Mouse (Mus musculus) lung, postnatal 0 days (tissue): Measurements from ENCODE around the gene Jmjd1c. TPM values are rescaled to one million over a fixed set of nuclear protein-coding genes. Genes with fewer than 3 reads are reported as not detected.

ENCODE experiments used
- ATAC-seq: fragments of 200-750 bp; cut with Nextera tagmentation; 2 replicates; pipeline ENCODE4 v1.8.0; 2017; ENCODE audit warnings: moderate library complexity
- DNase-seq: peaks from one replicate; pipeline ENCODE4 v3.0.0-alpha.2; 2016; ENCODE audit warnings: low spot score
- H3K27ac ChIP-seq: fragments of 300-500 bp; sonication (generic); 2 replicates; pipeline ENCODE4 v1.5.1; 2014; ENCODE audit warnings: antibody characterized with exemption, mild to moderate bottlenecking, low read length, mixed read lengths
- H3K27me3 ChIP-seq: fragments of 300-500 bp; sonication (generic); replicated peaks from 2 replicates; pipeline ENCODE4 v1.6.1; 2014; ENCODE audit warnings: low read length, mixed read lengths; ENCODE audit not compliant: insufficient read depth
- H3K36me3 ChIP-seq: fragments of 300-500 bp; sonication (generic); 2 replicates; pipeline ENCODE4 v1.6.1; 2014; ENCODE audit warnings: low read length, mixed read lengths; ENCODE audit not compliant: insufficient read depth
- H3K4me1 ChIP-seq: fragments of 300-500 bp; sonication (generic); 2 replicates; pipeline ENCODE4 v1.6.1; 2014; ENCODE audit warnings: antibody characterized with exemption, low read depth, low read length, mixed read lengths; ENCODE audit not compliant: insufficient read depth
- H3K4me2 ChIP-seq: fragments of 300-500 bp; sonication (generic); replicated peaks from 2 replicates; pipeline ENCODE4 v1.6.1; 2014; ENCODE audit warnings: low read depth, mild to moderate bottlenecking, low read length, moderate library complexity, mixed read lengths
- H3K4me3 ChIP-seq: fragments of 300-500 bp; sonication (generic); 2 replicates; pipeline ENCODE4 v1.5.1; 2014; ENCODE audit warnings: low read depth, low read length
- H3K9ac ChIP-seq: fragments of 300-500 bp; sonication (generic); replicated peaks from 2 replicates; pipeline ENCODE4 v1.6.1; 2014; ENCODE audit warnings: low read depth, mild to moderate bottlenecking
- H3K9me3 ChIP-seq: fragments of 300-500 bp; sonication (generic); 2 replicates; pipeline ENCODE4 v1.6.1; 2016; ENCODE audit warnings: low read length, mixed read lengths
- CTCF ChIP-seq: IDR thresholded peaks from 2 replicates; pipeline ENCODE4 v1.5.1; 2016; ENCODE audit warnings: antibody characterized with exemption, mild to moderate bottlenecking
- EP300 ChIP-seq: IDR thresholded peaks from 2 replicates; pipeline ENCODE4 v1.6.1; 2016; ENCODE audit warnings: antibody characterized with exemption, mild to moderate bottlenecking, control low read depth
- WGBS: fragments of 180-500 bp; shearing (Covaris S2); extraction: QIAGEN DNeasy Blood & Tissue Kit; methylation state at CpG from one replicate; pipeline ENCODE4 v1.1.7; 2014; 5-methylcytosine and 5-hydroxymethylcytosine counted together
- polyA plus RNA-seq: library from polyadenylated mRNA; unstranded; fragments of >200 nt; fragmentation: Nextera tagmentation; extraction: Ambion mirVana; gene quantifications from 2 replicates; pipeline ENCODE4 v1.2.1, GENCODE M21; 2015

Gene Jmjd1c
- polyA plus RNA-seq, 1 experiment from 2014 or later = 43.8 TPM

- H3K27me3 ChIP-seq = no peaks in the 10 kb centered on the region
- H3K9me3 ChIP-seq = no peaks in the 10 kb centered on the region
- H3K27ac ChIP-seq = no peak overlapping the region
- TF ChIP-seq CTCF (no peak), EP300 (no peak)
- H3K4me3 ChIP-seq = no peak overlapping the region
- ATAC-seq = no peak
- H3K4me2 ChIP-seq = no peak overlapping the region
- DNase-seq = no peak
- no peaks in the 10 kb centered on the region for H3K36me3 ChIP-seq
- peaks cover 7% of the 10 kb centered on the region; the same call in 1 of the 2 replicates for H3K4me1 ChIP-seq
- 87% methylated on average over 3 of the region's 3 CpGs for WGBS
- H3K9ac ChIP-seq = no peak overlapping the region
These were observed 98.1 kb downstream of the Jmjd1c start for GRCm38 (mm10) chr10:67194046-67194445.

DNA sequence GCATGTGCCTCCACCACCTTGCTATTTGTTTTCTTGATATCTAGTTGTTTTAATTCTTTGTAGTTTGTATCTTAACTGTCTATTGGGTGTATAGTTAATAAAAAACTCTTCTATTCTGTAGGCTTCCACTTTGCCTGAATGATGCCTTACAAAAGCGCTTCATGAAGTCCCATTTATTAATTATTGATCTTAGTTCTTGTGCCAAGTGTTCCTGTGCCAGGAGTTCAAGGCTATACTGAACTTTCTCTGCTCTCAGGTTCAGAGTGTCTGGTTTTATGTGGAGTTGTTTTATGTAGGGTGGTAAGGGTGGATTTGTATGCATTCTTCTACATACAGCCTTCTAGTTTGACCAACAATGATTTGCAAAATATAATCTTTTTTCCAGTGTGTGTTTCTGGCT, 99.7 kb downstream of the Jmjd1c start:
- H3K4me2 ChIP-seq = no peak overlapping the region
- no peaks in the 10 kb centered on the region for H3K36me3 ChIP-seq
- no peak for DNase-seq
- no peak overlapping the region for H3K27ac ChIP-seq
- H3K27me3 ChIP-seq = no peaks in the 10 kb centered on the region
- no peak overlapping the region for H3K9ac ChIP-seq
- WGBS = 98% methylated on average over 1 of the region's 1 CpGs
- H3K4me1 ChIP-seq = peaks cover 5% of the 10 kb centered on the region; the same call in 1 of the 2 replicates
- no peak overlapping the region for H3K4me3 ChIP-seq
- no peak for TF ChIP-seq CTCF
- no peak for TF ChIP-seq EP300
- no peaks in the 10 kb centered on the region for H3K9me3 ChIP-seq
- no peak for ATAC-seq

GRCm38 (mm10) chr10:67197186-67197585, 101.3 kb downstream of the Jmjd1c start:
- ATAC-seq (no peak), DNase-seq (no peak)
- no peak overlapping the region for H3K9ac ChIP-seq
- H3K4me2 ChIP-seq = no peak overlapping the region
- H3K4me1 ChIP-seq = peaks cover 5% of the 10 kb centered on the region; the same call in 1 of the 2 replicates
- no peaks in the 10 kb centered on the region for H3K27me3 ChIP-seq
- no peak overlapping the region for H3K4me3 ChIP-seq
- H3K9me3 ChIP-seq = no peaks in the 10 kb centered on the region
- 72% methylated on average over 4 of the region's 4 CpGs for WGBS
- no peak for TF ChIP-seq CTCF
- TF ChIP-seq EP300 = no peak
- no peak overlapping the region for H3K27ac ChIP-seq
- H3K36me3 ChIP-seq = no peaks in the 10 kb centered on the region

DNA sequence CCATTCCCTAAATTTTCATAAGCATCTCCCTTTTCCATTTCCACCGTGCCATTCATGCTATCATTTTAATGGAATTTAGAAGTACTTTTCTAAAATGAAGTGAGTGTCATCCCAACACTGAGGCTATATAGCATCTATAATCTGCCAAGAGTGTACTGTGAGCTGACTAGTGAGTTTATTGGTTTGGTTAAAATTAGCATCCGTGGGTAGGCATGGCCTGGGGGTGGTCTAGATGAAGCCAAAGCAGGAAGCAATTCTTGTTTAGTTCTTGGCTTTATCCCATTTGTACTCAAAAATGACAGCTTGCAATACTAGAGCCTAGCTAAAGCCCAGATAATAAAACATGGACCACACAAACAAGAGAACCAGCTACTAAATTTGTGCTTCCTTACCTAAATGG, 101.9 kb downstream of the Jmjd1c start:
- H3K9me3 ChIP-seq = no peaks in the 10 kb centered on the region
- TF ChIP-seq EP300 (no peak), CTCF (no peak)
- peaks cover 5% of the 10 kb centered on the region; the same call in 1 of the 2 replicates for H3K4me1 ChIP-seq
- WGBS = 47% methylated on average over 2 of the region's 2 CpGs
- H3K27me3 ChIP-seq = no peaks in the 10 kb centered on the region
- H3K4me2 ChIP-seq = no peak overlapping the region
- DNase-seq = no peak
- H3K27ac ChIP-seq = no peak overlapping the region
- H3K9ac ChIP-seq = no peak overlapping the region
- no peak for ATAC-seq
- no peaks in the 10 kb centered on the region for H3K36me3 ChIP-seq
- no peak overlapping the region for H3K4me3 ChIP-seq

DNA sequence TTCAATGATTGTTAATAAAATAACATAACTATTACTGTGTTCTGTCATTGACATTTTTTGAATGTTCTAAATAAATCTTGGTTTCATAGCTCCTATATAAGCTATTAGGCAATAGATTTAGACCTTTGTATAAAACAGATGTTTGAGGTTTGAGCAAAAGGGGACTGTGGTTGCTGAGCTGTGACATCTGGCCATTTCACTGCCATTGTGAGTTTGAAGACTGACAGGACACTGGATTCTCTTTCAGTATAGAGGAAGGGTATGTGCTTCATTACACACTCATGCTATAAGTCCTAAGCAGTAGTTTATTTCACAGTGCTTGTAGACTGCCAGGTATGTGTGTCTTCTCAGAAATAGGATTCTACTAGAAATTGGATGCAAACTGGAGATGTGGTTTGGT, 105.8 kb downstream of the Jmjd1c start:
- Histone ChIP-seq H3K9ac (no peak overlapping the region), H3K4me3 (no peak overlapping the region), H3K27ac (no peak overlapping the region), H3K9me3 (no peaks in the 10 kb centered on the region), H3K36me3 (no peaks in the 10 kb centered on the region), H3K4me2 (no peak overlapping the region), H3K4me1 (no peaks in the 10 kb centered on the region; the same call in 1 of the 2 replicates), H3K27me3 (no peaks in the 10 kb centered on the region)
- DNase-seq = peak; percentile 54
- peak; percentile 46; the same call in 1 of the 2 replicates for ATAC-seq
- TF ChIP-seq EP300 = no peak
- TF ChIP-seq CTCF = no peak

DNA sequence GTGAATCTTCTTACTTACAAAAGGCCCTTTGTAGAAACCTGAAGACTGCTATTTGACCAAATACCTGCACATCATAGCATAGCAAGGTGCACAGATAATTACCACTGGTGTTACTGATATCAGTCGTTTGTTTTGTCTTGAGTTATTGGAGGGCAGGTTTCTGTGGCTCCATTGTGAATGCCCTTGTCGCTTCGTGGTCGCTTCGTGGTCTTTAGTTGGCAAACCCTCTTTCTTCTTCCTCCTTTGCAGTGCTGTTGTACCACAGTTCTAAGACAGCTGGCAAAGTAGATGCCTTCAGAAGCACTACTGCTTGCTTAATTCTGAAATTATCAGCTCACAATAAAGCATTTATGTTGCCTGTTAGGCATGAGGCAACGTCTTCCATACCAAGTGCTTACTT, 106.5 kb downstream of the Jmjd1c start:
- no peaks in the 10 kb centered on the region for H3K36me3 ChIP-seq
- H3K9ac ChIP-seq = no peak overlapping the region
- no peaks in the 10 kb centered on the region; the same call in 1 of the 2 replicates for H3K4me1 ChIP-seq
- H3K4me2 ChIP-seq = no peak overlapping the region
- ATAC-seq (no peak), DNase-seq (no peak)
- no peak for TF ChIP-seq CTCF
- no peak for TF ChIP-seq EP300
- H3K9me3 ChIP-seq = no peaks in the 10 kb centered on the region
- H3K27me3 ChIP-seq = no peaks in the 10 kb centered on the region
- H3K4me3 ChIP-seq = no peak overlapping the region
- WGBS = 79% methylated on average over 6 of the region's 6 CpGs
- no peak overlapping the region for H3K27ac ChIP-seq
